Mouse (Mus musculus): ENCODE results near the gene Timm10b.
A peak's percentile ranks its signal among the peaks of the same experiment; 100 is the strongest.

Timm10b gene

DNA sequence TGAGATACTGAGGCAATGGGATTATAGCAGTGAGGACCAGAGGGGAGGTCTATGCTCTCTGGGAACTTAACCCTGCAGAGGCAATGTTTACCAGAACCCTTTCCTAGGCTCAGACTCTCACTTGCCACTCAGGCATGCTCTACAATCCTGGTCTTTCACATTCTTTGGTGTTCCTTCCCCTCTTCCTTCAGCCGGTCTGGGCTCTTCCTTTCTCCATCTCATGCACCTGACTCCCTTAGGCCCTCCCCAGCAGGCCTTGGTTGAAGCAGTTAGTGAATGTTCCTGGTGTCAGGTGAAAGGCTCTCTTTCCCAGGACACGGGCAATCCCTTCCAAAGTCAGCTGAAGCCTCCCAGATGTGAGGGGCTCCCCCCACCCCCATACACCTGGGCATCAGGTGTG is at the start of gene Timm10b:
Gene Timm10b, plus strand, starts transcription at position 301 of the 400 bp plus-strand sequence.
- no peak for DNase-seq (ENCODE audit: low read depth)

DNA sequence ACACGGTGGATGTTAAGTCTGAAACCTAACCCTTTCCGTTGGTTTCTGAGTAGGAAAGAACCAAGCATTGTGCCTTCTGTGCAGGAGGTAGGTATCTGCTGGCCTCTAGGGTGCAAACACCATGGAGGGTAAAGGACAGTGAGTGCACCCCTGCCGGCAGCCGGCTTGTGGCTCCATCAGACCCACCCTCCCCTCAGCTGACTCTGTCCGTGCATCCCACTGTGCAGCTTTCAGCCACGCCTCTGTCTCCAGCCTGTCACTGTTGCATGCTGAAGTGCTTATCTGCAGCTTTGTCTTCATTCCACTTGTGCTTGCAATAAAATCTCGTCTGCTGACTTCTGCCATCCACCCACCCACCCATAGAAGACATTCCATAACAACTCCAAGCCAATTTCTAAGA is 49.8 kb upstream of the Timm10b start:
- no peak for DNase-seq (ENCODE audit: low read depth)

DNA sequence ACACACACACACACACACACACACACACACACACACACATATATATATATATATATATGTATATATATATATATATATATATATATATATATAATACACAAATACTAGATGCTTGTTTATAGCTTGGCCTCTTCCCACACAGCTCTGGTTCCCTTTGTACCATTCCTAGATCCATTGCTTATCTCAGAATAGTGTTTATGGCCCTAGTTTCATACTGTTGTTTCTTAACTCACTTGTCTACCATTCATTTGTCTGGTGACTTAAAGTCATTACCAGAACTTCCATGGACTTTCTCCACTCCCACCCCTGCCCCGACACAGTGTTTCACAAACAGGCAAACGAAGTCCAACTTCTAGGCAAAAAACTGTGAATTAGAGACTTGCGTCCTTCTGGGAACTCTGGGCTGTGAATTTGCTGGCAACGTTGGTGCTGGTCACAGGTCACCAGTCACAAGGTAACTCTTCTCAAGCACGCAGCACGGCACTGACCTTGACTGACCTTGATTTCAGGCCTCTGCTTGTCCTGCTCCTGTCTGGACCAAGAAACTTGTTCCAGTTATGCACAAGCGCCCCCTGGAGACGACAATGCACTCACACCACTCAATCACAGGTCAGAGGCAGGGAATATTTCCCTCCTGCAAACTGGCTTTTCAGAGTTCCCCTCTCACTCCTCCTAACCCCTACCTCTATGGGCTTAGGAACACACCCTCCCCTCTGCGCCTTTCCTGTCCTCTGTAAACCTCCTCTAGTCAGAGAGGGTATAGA is 36.8 kb upstream of the Timm10b start:
- DNase-seq (ENCODE audit: low read depth) = no peak

DNA sequence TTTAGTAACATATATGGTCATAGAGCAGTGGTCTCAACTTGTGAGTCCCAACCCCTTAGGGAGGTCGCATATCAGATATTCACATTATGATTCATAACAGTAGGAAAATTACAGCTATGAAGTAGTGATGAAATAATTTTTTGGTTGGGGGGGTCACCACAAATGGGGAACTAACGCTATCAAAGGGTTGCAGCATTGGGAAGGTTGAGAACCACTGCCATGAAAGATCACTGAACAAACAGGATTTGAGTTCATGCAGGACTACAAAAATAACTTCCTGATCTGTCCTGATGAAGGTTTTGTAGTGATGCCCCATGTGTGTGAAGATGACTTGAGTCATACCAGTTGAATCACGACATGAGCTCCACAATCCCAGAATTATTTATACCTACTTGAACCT is 31.4 kb upstream of the Timm10b start:
- DNase-seq (ENCODE audit: low read depth) = no peak

DNA sequence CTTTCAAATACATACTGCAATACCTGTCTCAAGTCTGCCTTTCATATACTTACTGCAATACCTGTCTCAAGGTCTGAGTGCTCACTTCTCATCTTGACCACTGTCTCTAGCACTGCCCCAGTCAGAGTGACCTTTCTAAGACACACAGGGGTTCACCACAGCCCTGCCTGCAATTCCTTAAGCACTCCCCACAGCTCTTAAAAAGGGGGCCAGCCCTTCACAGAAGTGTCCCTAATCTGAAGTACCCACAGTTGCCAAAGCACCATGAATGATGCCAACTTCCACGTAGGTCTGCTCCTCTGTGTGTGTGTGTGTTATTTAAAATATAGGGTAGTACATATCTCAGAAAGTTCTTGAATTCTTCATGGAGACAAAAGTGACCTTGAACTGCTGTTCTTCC is 28.1 kb upstream of the Timm10b start:
- DNase-seq (ENCODE audit: low read depth) = no peak

DNA sequence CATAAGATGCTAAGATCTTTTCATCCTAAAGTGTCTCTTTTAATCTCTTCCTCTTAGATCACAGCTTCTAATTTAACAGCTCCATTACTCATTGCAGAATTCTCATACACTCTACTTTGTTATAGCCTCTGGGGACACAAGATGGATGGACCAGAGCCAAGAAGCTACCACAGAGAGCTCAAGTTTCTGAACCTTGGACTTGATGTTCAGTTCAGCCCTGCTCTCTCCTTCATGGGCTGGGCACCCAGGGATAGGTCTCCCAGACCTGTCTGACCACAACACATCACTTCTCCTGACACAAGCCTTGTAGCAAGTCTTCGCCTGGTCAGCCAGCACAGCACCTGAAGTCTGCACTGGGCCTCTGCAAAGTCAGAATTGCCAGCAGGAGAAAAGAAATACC is 25.5 kb upstream of the Timm10b start:
- no peak for DNase-seq (ENCODE audit: low read depth)

DNA sequence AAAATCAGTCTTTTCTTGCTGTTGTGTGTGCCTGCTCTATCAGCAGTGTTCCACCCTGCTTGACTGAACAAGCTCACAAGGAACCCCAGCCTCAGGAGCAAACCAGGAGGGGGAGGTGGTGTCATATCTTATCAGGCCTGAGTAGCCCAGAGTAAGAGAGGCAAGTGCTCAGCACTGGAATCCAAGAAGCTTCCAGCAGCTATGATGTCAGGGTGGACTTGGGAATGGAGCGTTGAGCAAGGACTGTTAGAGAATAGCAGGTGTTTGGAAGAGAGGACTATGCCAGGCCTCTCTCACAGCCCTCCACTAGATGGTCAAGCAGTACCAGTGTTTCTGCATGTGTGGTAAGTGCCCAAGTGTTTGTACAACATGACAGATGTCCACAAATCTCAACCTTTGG is 24.1 kb upstream of the Timm10b start:
- DNase-seq (ENCODE audit: low read depth) = no peak

DNA sequence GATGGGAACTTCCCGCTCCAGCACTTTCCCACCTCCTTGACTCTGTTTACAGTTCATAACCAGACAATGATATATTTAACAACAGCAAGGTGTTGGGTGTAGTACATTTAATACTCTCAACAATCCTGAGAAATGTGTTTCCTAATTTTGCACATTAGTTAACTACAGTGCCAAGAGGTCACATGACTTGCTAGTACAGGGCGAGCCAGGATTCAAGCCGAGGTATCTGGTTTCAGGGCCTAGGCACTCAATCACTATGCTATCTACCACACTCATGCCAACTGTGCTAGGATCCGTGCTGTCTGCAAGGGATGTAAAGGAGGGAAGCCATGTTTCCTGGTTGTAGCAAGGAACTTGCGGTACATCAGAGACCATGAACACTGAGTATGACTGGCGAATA is 23.3 kb upstream of the Timm10b start:
- no peak for DNase-seq (ENCODE audit: low read depth)

DNA sequence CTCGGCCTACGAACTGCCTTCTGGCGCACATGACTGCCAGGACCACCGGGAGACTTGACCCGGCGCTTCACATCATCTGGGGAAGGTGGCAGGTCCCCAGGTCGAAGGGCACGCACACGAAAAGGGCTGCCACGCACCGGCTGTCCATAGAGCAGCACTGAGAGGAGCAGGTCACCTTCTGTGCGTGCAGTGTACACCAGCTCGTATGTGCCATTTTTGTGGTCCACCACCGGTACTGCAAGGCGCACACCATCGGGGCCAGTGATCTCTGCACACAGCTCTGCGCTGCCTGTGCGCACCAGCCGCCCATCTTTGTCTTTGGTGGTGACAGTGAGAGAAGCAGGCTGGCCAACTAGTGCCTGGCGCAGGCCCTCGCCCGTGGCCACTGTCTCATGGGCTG is 22.0 kb upstream of the Timm10b start:
- no peak for DNase-seq (ENCODE audit: low read depth)

DNA sequence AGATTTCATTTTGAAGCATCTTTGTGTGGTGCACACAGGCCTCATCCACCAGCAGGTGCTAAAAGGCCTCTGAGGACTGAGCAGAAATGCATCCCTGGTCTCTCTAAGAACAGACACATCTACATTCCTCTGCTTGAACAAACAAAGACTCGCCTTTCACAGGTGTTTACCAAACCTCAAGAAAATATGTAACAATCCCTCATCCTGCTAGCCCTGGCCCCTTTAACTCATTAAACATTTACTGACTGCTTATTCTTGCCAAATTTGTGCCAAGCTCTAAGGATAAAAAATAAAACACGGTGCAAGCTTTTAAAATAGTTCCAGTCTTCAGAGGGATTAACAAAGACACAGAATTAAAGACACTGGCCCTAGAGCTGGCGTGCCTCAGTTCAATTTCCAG is 20.2 kb upstream of the Timm10b start:
- no peak for DNase-seq (ENCODE audit: low read depth)

DNA sequence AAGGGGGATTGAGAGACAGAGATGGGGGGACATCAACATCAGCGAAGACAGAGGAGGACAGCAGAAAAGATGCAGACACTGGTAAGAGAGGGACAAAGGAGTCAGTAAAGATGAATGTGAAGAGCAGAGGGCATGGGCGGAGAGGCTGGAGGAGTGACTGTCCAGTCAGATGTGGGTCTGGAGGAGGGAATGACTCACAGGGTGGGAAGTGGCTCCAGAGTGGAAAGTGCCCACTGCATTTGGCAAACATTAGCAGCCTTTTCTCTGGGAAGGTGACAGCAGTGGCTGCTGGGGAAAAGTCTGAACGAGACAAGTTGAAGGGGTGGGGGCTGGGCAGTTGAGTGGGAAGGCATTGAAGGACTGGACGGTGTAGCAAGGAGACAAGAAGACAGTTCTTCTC is 18.8 kb upstream of the Timm10b start:
- DNase-seq (ENCODE audit: low read depth) = no peak

DNA sequence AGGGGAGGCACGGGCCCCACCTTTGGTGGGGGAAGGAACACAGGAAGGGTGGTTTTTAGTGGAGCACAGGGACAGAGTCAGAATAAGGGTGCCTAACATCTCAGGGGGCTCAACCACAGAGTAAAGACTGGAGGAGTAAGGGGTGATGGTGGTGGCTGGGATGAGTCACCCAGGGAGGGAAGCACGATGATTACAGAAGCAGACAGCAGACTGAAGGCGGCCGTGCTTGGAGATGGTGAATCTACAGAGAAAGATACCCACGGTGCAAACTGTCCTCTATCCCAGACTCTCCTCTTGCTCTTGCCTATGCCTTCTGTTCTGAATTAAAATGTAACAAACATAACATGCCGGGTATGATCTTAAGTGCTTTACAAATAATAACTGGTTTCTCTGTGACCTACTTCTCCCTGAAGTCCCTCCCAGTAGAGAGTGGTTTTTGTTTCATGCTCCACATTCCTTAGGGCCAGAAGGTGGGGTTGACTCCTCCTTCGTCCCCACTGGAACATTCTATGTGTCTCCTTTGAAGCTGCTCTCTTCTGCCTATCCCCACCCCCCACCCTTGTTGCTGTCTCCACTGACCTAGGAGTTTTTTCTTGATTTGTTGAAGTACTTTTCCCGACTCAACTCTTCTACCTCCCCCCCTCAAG is 18.1 kb upstream of the Timm10b start:
- no peak for DNase-seq (ENCODE audit: low read depth)

DNA sequence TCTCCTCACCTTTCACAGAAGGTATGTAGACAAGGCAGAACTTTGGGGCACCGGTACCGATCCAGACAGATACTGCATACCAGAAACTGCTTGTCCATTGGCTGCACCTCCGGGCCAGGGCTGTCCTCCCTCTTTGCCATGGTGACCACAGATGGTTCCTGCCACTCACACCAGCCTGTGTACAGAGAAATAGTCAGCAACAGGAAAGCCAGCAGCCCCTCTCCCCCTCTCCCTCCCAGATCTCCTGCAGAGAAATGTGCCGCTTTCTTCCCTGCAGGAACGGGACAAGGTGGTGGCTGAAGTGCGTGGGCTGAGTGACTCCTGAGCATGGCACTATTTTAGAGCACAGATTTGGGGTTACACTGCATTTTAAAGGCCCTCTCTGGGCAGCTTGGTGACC is 14.5 kb upstream of the Timm10b start:
- no peak for DNase-seq (ENCODE audit: low read depth)

DNA sequence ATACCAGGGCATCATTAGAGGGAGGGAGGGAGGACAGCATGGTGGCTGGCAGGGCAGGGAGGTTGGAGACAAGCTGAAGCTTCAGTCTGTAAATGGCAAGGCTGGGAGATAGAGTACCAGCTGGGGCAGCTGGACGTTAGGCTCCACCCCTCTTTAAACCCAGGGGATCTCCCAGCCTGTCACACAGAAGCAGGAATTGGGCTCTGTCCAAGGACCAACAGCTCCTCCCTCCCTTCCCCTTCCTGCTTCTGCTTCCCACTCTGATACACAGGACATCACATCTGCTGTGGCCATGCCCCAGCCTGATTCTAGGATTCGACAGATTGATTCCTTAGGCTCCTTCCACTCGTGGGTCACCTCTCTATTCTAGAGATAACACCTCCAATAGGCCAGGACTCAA is 11.2 kb upstream of the Timm10b start:
- no peak for DNase-seq (ENCODE audit: low read depth)

DNA sequence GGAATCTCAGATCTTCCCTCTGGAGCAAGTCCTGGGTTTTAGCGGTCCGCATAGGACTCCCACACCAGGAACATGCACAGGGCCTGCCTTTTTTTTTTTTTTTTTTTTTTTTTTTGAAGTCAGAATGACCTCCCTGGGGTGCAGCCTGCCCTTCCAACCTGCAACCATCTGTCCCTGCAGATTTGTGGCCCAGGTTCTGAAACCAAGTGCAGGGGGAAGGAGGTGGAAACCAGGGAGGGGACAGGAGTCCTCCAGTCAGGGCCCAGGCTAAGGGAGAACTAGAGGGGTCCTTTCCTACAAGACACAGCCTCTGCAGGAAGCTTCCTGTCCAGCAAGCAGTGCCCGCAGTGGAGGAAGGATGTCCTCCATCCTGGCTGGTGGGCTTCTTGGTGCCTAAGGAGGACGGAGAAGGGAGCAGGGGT is 7.3 kb upstream of the Timm10b start:
- DNase-seq (ENCODE audit: low read depth) = no peak

DNA sequence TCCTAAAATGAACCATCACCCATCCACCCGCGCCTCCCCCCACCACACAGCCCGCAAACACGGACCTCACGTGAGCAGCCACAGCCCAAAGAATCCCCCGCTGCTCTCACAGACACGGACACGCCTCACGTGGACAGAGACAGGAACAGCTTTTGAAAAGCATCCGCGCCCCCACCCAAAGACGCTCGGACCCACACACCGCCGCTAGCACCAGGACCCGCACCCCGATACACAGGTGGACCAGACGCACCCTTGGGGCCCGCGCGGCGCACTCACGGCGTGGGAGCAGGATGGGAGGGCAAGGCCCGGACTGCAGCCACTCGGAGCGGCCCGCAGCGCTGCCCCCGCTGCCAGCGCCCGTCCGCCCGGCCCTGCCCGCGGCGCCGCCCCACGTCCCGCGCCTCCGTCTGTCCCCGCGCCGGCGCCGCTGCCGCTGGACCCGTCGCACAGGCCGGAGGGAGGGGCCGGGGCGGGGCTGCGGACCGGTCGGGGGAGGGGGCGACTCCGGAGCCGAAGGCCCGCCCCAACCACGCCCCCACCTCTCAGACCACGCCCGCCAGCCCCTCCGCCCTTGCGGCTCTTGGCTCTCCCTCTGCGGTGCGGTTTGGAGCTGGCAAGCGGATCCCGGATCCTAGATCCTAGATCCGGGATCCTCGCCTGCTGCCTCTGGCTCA is 6.6 kb upstream of the Timm10b start, which contains the start of gene Trim3:
Gene Trim3, minus strand, starts transcription at position 445 of the 674 bp plus-strand sequence.
- DNase-seq (ENCODE audit: low read depth) = peak; percentile 66

DNA sequence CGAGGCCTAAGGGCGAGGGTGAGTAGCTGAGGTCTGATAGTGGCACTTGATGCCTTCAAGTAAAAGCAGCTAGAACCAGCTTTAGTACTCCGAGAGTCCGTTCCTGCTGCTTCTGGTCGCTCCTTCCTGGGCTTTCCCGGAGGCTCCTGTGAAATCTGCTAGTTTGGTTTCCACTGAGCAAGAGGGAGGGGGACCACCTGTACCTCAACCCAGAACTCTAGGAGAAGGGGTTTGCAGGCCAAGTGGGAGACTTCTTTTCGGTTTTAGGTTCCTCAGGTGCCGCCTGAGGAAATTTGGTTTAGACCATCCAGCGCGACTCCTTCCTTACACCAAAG is 6.1 kb upstream of the Timm10b start:
- no peak for DNase-seq (ENCODE audit: low read depth)

DNA sequence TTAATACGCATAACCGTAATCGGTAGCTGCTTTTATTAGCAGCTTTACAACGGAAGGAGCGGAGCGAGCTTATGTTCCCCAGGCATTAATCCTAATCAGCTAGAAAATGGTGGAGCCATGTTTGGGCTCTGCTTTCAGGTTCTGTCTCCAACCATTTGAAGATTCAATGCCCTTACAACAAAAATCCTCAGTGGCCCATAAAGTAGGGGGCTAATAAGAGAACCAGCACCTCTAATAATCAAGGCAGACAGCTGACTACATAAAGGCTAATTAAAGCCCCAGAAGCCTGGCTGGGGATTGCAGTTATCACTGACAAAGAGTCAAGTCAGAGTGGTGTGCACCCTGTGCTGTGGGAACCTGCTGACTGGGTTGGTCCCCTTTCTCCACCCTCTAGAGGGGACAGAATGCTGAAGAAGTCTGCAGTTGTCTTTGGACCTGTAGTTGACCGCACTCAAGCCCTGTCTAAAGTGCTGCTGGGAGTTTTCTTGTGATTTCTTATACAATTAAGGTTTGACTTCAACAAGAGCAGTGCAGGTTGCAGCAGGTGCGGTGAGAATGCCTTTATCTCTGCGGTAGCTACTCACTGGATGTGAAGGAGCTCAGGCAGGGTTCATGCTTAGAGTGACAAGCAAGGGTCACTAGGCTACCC is 5.5 kb upstream of the Timm10b start:
- DNase-seq (ENCODE audit: low read depth) = no peak

DNA sequence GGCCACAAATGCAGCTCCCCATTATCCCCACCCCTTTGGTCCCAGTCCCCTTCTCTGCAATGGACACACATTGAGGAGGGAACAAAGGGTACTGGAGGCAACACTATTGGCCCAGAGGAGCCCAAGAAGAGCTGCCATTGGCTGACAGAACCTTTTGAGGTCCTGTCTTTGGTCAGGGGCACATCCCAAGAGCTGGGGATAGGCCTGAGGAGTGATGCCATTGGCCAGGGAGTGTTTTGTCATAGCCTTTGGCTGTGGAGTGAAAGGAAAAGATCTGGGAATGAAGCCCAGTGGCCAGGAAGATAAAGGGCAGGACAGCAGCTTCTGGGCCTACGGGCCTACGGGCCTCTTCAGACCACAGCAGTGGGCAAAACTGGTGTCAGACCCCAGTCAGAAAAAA is 4.1 kb upstream of the Timm10b start:
- no peak for DNase-seq (ENCODE audit: low read depth)

DNA sequence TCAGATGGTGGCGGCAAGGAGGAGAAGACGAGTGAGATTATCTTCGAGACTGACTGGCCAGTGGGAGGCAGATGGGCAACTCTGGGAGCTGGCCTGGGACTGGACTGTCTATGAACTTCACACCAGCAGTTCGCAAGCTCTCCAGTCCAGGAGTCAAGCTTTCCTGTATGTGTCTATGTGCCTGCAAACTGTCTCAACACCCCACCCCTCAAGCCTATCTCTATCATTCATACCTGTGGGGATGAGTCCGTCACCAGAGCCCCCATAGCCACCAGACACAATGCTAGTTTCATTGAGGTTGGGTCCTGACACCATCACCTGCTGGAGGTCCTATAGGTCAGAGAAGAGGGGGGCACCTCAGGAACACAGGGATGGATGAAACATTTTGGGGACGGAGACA is 1.1 kb upstream of the Timm10b start:
- DNase-seq (ENCODE audit: low read depth) = no peak

DNA sequence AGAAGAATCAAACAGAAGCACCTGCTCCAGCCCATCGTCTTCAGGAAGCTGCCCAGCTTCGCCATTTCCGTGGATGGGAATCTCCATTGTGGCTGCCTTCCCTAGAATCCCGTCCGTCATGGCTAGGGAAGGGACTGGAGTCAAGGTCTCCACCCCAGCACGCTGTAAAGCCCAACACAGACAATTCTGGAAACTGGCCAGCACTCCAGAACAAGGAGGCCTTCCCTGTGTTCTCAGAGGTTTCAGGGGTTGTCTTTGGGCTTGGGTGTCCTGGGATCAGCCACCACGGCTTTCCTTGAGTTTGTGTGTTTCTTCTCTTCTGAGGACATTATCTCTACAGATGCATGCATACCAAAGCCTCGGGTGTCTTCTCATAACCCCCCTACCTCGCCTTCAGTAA is 552 bp upstream of the Timm10b start:
- DNase-seq (ENCODE audit: low read depth) = no peak

DNA sequence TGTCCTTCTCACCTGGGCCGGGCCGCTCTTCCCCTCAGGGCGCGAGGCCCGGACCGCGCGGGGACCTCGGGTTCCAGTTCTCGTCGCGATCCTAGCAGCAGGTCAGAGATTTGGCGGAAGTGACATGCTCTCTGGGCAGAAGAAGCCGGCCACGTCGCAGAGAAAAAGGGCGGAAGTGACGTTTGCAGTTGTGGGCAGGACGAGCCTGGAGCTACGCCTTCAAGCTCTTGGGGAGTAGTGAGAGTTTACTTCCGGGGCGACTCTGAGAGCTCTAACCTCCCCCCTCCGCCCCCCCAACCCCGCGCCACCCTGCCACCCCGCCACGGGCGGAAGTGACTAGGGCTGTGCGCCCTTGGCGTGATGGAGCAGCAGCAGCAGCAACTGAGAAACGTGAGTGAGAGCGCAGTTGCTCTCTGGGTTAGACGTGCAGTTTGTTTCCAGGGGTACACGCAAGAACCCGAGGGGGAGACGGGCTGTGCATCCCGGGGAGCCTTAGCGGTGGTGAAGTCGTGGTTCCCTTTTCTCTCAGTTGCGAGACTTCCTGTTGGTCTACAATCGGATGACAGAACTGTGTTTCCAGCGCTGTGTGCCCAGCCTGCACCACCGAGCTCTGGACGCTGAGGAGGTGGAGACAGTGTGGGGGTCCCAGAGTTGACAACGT is 507 bp downstream of the Timm10b start, which contains the start of the genes Arfip2 and Gm45799:
Gene Arfip2, minus strand, starts transcription at position 184 of the 661 bp plus-strand sequence.
Gene Gm45799, plus strand, starts transcription at position 320 of the 661 bp plus-strand sequence.
- peak; percentile 97 for DNase-seq (ENCODE audit: low read depth)

Measured in c-Kit-positive CD71-negative TER-119-negative erythroid progenitor cells, embryonic 14.5 days (primary cell).